Mouse (Mus musculus) heart, adult 2 months (tissue): ENCODE results near the gene Anapc1.

Experiments used
- CTCF ChIP-seq: fragments of 200-600 bp; IDR thresholded peaks from 2 replicates; pipeline ENCODE4 v1.8.1; 2022; ENCODE audit warnings: antibody characterized with exemption, mild to moderate bottlenecking, moderate library complexity
- EP300 ChIP-seq: fragments of 200-500 bp; IDR thresholded peaks from 2 replicates; pipeline ENCODE4 v1.6.1; 2011; ENCODE audit warnings: low read depth, low read length, control low read depth; ENCODE audit not compliant: insufficient read depth

- TF ChIP-seq CTCF (no peak), EP300 (no peak)
Observed at GRCm38 (mm10) chr2:128565904-128566303, 121.3 kb downstream of the Anapc1 start.
